Mouse (Mus musculus): ENCODE results near the gene Pink1.

DNA sequence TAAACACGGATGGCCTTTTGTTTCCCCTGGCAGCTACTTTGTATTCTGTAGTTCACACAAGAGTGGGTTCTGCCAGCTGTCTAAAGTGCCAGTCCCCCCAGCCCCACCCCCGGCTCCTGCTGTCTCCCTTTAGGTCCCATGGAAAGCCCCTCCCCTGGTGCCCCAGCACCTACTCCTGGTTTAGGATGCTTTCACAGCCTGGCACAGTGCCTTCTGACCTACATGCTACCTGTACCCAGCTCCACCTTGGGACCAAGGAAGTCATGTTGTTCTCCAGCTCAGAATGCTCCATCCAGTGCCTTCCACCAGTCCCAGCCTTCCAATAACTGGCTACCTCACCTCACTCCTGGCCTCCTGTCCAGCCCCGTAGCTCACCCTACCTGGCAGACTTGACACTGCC, 19.1 kb downstream of the Pink1 start:
- no peak for TF ChIP-seq CTCF (IDR thresholded peaks at IDR 0.05; ENCODE audit: control insufficient read depth, insufficient read depth, insufficient read length)
- no peak for TF ChIP-seq MYOD1 (IDR thresholded peaks at IDR 0.05; ENCODE audit: control insufficient read depth, insufficient read length, low read depth)
- no peak for TF ChIP-seq USF1 (IDR thresholded peaks at IDR 0.05; ENCODE audit: low read depth)
- no peak for TF ChIP-seq MAX (IDR thresholded peaks at IDR 0.05)
- no peak for TF ChIP-seq MYOG (IDR thresholded peaks at IDR 0.05; ENCODE audit: control insufficient read depth, extremely low read depth, insufficient read length)
- TF ChIP-seq CEBPB (IDR thresholded peaks at IDR 0.05; ENCODE audit: low read depth), result no peak
- TF ChIP-seq FOSL1 (IDR thresholded peaks at IDR 0.05; ENCODE audit: insufficient read depth, low read length, poor library complexity, severe bottlenecking), result no peak
